Mouse (Mus musculus) ovary, postnatal 10 days (tissue): ENCODE results near the gene Hk2.

ENCODE experiments used
- DNase-seq: peaks from one replicate; pipeline ENCODE4 v3.0.0; 2022; ENCODE audit warnings: low spot score

Hk2 gene

DNA sequence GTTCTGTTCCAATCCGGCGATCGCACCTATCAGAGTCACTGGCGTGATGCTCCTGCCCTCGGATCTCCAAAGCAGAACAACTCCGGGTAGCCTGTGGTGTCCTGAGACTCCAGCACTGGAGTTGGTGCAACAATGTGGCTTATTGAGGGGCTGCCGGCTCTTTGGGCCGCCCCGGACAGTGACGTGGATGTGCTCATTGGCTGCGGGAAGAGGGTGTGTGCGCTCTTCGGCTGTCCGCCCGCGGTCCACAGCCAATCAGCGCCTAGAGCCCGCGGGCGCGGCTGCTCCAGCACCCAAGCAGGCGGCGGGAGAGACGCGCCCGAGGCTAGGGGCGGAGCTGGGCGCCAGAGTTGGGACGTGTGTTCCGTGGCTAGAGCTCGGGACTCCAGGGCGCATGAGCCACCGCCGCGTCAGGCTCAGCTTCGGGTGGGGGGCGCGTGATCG lies at the start of gene Hk2:
TSS of gene Hk2 (minus strand) at position 134 of the 444 bp plus-strand sequence.
- DNase-seq = peak; percentile 52

DNA sequence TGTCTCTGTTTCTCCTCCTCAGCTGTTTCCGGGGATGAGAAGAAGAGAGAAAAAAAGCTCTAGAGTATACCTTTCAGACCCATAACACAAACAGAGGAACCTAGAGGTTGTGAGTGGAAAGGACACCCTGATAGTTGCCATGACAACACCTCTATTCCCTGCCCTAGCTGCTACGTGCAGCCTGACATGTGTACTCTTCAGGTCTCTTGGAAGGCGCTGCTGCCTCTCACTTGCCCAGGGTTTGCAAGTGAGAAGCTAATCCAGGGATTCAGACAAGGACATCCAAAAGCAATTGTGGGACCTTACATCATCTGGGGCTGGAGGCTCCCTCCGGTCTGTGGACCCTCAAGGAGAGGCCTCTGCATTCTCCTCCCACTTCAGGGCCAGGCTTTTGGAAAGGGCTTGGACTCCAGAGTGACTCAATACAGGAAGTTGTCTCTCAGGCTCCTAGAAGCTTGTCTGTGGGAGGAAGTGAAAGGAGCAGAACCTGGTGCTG lies 47.6 kb upstream of the Hk2 start:
- no peak for DNase-seq

- DNase-seq = no peak
Measured at GRCm38 (mm10) chr6:82820716-82821115, 46.5 kb upstream of the Hk2 start.

GRCm38 (mm10) chr6:82814821-82815220 lies 40.6 kb upstream of the Hk2 start:
- DNase-seq = no peak

DNA sequence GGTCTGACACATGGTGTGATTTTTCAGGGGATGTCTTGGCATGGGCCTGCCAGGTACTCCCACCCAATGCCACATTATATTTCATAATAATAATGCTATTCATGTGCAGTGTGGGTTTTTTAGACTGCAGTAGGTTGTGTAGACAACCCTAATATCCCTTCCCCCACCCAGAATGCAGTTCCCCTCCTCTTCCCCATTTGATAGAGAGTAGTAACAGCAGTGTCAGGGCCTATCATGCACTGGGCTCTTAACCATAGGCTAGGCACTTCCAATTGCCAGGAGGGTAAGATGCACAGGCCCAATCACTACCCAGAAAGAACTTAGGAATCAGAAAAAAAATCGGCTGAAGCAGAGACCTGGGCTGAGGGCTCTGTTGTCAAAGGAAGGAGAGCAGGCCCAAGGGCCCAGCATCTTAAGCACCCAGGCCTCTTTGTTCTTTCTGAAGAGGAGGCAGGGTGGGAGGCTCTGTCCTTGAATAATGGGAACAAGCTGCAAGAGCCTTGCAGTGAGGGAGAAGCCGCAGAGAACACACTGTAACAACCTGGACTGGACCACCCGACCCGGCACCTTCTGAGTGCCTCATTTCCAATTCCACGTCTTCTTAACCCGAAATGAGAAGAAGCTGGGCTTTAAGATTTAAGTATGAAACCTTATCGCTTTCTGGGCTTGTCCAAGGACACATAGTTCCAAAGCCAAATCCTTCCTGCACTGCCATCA lies 33.9 kb upstream of the Hk2 start:
- no peak for DNase-seq

DNA sequence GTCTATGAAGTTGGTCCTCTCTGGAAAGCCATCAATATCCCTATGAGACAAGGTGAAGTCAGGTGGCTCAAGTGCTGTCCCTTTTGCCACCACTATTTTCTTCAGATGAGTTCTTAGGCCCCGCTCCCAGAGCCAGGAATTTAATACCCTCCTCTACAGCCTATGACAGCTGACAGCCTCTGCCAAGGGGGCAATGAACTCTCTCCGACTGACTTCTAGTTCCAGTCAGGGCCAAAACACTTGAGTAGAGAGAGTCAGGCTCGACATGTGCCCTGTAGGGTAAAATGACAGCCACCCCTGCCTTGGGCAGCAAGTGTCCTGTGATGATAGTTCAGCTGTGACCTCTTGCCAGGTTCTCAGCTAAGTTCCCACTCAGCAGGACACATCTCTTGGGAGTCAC lies 32.7 kb upstream of the Hk2 start:
- DNase-seq = no peak

DNA sequence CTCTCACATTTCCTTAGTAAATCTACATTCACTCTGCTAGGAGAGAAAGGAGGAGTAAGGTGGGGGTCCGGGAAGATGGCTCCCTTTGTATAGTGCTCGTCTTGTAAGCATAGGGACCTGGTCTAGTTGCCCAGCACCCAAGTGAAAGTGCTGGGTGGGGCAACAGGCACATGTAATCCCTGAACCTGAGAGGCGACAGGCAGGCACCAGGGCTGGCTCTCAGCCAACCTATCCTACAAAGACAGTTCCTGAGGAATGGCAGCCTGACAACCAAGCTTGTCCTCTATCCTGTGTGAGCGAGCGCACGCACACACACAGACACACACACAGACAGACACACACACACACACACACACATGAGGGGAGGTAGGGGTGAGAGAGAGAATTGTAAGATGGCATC lies 32.2 kb upstream of the Hk2 start:
- DNase-seq = no peak

- DNase-seq = no peak
Measured at GRCm38 (mm10) chr6:82805894-82806293, 31.6 kb upstream of the Hk2 start.

GRCm38 (mm10) chr6:82804984-82805383 lies 30.7 kb upstream of the Hk2 start:
- DNase-seq = no peak

- DNase-seq = no peak
Measured at GRCm38 (mm10) chr6:82798202-82798737, 24.0 kb upstream of the Hk2 start.

DNA sequence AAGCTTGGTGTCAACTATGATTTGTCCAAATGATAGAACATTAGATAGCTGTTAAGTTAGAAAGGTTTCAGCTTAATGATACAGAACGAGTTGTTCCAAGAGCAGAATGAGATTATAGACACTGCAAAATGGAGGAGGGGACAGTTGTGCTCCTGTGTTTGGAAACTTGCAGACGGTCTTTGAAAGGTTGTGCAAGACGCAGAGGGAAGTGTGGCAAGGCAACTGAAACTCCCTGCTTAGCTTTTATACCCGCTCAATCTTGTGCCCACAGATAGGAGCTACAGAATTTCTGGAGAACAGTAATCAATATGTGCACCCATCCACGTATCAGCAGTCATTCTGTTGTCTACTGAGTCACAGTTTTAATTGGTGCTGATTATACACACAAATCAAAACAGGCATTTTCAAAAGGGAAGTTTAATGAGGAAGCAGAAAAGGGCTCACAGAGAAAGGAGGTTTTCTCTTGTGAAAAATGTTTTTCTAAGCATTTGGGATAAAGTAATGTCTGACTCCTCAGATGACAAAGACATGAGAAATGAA lies 23.1 kb upstream of the Hk2 start:
- DNase-seq = no peak

DNA sequence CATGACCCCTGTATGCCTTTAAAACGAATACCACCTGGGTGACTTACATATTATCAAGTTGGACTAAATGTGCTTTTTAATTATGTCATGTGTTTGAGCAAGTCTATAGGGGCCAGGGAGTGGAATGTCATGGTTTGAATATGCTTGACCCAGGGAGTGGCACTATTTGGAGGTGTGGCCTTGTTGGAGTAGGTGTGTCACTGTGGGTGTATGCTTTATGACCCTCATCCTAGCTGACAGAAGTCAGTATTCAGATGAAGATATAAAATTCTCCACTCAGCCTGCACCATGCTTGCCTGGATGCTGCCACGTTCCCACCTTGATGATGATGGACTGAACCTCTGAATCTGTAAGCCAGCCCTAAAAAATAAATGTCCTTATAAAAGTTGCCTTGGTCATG lies 16.6 kb upstream of the Hk2 start:
- DNase-seq = no peak

- no peak for DNase-seq
Measured at GRCm38 (mm10) chr6:82783906-82784305, 9.7 kb upstream of the Hk2 start.

GRCm38 (mm10) chr6:82780802-82781393 lies 6.6 kb upstream of the Hk2 start:
- DNase-seq = no peak

DNA sequence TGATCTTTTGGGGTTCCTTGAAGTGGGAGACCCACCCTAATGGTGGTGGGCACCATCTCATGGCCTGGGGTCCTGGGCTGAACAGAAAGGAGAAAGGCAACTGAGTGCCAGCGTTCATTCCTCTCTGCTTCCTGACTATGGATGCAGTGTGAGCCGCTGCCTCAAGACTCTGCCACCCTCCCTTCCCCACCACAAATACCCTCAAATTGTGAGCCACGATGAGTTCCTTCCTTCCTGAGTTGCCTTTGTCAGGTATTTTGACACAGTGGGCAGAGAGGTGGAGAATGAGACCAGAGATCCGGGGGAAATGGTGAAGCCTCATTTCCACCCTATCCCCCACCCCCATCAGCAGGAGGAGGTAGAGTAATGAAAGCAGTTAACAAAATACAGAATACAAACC lies 6.1 kb upstream of the Hk2 start:
- DNase-seq = no peak

- DNase-seq = no peak
Measured at GRCm38 (mm10) chr6:82777124-82777654, 2.9 kb upstream of the Hk2 start.

DNA sequence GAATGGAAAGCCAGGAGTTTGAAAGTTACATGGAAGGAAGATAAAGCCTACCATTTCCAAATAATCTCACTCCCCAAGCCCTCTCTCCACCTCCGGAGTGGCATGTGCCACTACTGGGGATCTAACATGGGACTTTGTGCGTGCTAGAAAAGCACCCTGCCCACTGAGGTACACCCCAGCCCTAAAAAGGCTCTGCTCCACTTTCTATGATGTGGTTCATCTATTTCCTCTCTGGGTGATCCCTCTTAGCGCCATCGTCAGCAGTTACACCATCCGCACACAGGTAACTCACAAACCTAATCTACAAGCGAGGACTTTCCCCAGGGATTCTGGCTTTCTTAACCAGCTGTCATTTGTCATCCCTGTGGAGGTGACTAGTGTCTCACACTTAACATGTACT lies 1.1 kb upstream of the Hk2 start:
- DNase-seq = no peak

GRCm38 (mm10) chr6:82773261-82774131 lies 758 bp downstream of the Hk2 start:
- no peak for DNase-seq

- DNase-seq = no peak
Measured at GRCm38 (mm10) chr6:82772451-82773101, 1.7 kb downstream of the Hk2 start.

GRCm38 (mm10) chr6:82771981-82772409 lies 2.3 kb downstream of the Hk2 start:
- DNase-seq = no peak

- DNase-seq = no peak
Measured at GRCm38 (mm10) chr6:82771059-82771458, 3.2 kb downstream of the Hk2 start.
